Mouse (Mus musculus) embryonic facial prominence, embryonic 14.5 days (tissue): ENCODE measurements around the gene Tubb3. TPM values are rescaled to one million over a fixed set of nuclear protein-coding genes. Genes with fewer than 3 reads are reported as not detected.
A peak's percentile ranks its signal among the peaks of the same experiment; 100 is the strongest.

Source experiments
- ATAC-seq: fragments of 200-750 bp; cut with Nextera tagmentation; 2 replicates; pipeline ENCODE4 v1.8.0; 2017; ENCODE audit warnings: low read depth, moderate number of reproducible peaks, moderate TSS enrichment
- DNase-seq: peaks from one replicate; pipeline ENCODE4 v3.0.0-alpha.2; 2015; ENCODE audit warnings: low spot score
- H3K27ac ChIP-seq: fragments of 300-500 bp; sonication (generic); replicated peaks from 2 replicates; pipeline ENCODE4 v1.5.1; 2014; ENCODE audit warnings: low read depth, mild to moderate bottlenecking, low read length, moderate library complexity
- H3K27me3 ChIP-seq: fragments of 300-500 bp; sonication (generic); replicated peaks from 2 replicates; pipeline ENCODE4 v1.6.1; 2014; ENCODE audit warnings: low read length; ENCODE audit not compliant: control insufficient read depth, insufficient read depth
- H3K36me3 ChIP-seq: fragments of 300-500 bp; sonication (generic); 2 replicates; pipeline ENCODE4 v1.6.1; 2014; ENCODE audit warnings: low read length, mixed read lengths; ENCODE audit not compliant: control insufficient read depth, insufficient read depth
- H3K4me1 ChIP-seq: fragments of 300-500 bp; sonication (generic); 2 replicates; pipeline ENCODE4 v1.6.1; 2014; ENCODE audit warnings: antibody characterized with exemption, low read length; ENCODE audit not compliant: control insufficient read depth, insufficient read depth
- H3K4me2 ChIP-seq: fragments of 300-500 bp; sonication (generic); 2 replicates; pipeline ENCODE4 v1.6.1; 2014; ENCODE audit warnings: low read depth, mild to moderate bottlenecking, low read length, moderate library complexity, mixed read lengths
- H3K4me3 ChIP-seq: fragments of 300-500 bp; sonication (generic); 2 replicates; pipeline ENCODE4 v1.5.1; 2014; ENCODE audit warnings: low read depth, mild to moderate bottlenecking, low read length
- H3K9ac ChIP-seq: fragments of 300-500 bp; sonication (generic); 2 replicates; pipeline ENCODE4 v1.6.1; 2014; ENCODE audit warnings: low read depth, mild to moderate bottlenecking, low read length, moderate library complexity, mixed read lengths
- H3K9me3 ChIP-seq: fragments of 300-500 bp; sonication (generic); 2 replicates; pipeline ENCODE4 v1.6.1; 2016; ENCODE audit warnings: low read length; ENCODE audit not compliant: control insufficient read depth
- WGBS: fragments of 180-500 bp; shearing (Covaris S2); extraction: QIAGEN DNeasy Blood & Tissue Kit; methylation state at CpG from one replicate; pipeline ENCODE4 v1.1.7; 2014; 5-methylcytosine and 5-hydroxymethylcytosine counted together
- polyA plus RNA-seq: library from polyadenylated mRNA; unstranded; fragments of >200 nt; fragmentation: Nextera tagmentation; extraction: Ambion mirVana; gene quantifications from 2 replicates; pipeline ENCODE4 v1.2.1, GENCODE M21; 2014

Tubb3 gene
- 81.9 and 99.5 TPM in 2 replicates for polyA plus RNA-seq

DNA sequence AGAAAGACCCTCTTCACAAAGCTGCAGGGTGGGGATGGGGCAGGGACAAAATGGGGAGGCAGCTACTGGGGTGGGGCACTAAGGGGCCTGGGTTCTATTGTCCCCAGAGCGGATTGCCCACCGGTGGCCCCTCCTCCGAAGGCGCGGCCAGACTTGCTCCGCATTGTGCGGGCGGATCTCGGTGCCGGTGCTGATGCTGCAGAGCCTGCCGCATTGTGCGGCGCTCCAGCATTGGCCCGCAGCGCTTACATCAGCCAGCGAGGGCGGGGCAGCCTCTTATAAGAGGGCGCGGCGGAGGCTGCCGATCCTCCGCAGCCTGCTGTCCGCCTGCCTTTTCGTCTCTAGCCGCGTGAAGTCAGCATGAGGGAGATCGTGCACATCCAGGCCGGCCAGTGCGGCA is at the start of gene Tubb3:
TSS of gene Tubb3 (plus strand) at position 179 of the 400 bp plus-strand sequence.
- peak within 1 kb of the TSS; percentile 42 for H3K4me3 ChIP-seq
- H3K27ac ChIP-seq = peak within 1 kb of the TSS; percentile 48
- ATAC-seq (peak; percentile 86), DNase-seq (peak; percentile 92)
- H3K36me3 ChIP-seq = no peaks in the 10 kb centered on the region
- no peaks in the 10 kb centered on the region for H3K9me3 ChIP-seq
- peaks cover 51% of the 10 kb centered on the region for H3K27me3 ChIP-seq
- peak within 1 kb of the TSS; percentile 58 for H3K4me2 ChIP-seq
- H3K4me1 ChIP-seq = peaks cover 9% of the 10 kb centered on the region; the same call in 1 of the 2 replicates
- WGBS = 0% methylated on average over 18 of the region's 29 CpGs
- peak within 1 kb of the TSS; percentile 58 for H3K9ac ChIP-seq

DNA sequence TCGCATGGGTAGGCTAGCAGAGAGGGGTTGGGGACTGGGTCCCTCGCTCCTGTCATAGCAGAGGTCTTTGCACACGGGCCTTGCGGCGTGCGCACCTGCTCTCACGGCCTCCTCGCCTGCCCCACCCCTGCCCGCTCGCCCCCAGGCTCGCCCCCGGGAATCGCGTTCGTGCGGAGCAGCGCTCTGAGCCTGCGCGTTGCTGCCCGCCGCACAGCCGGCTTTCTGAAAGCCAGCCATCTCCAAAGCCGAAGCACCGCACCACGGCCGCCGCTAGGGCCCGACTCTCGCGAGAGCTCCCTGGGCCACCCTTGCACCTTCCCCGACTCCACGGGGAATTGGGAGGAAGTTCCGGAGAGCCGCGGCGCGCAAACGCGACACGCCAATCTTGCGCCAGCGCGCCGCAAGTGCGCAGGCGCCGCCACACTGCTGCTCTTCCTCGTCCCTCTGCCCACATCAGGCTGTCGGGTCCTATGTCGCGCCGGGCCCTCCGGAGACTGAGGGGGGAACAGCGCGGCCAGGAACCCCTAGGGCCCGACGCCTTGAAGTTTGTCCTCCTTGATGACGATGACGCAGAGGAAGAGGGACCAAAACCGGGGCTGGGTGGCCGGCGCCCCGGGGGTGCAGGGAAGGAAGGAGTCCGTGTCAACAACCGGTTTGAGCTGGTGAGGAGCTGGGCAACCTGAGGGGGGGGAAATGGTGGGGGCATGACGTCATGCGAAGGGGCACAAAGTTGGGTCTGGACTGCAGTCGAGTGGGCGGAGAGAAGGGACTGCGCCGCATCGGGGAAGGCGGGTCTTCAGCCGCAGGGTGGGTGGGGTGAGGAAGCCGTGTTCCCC is 37.6 kb upstream of the Tubb3 start, which contains the start of gene Tcf25:
TSS of gene Tcf25 (plus strand) at position 351 of the 836 bp plus-strand sequence.
- Histone ChIP-seq H3K4me2 (peak within 1 kb of the TSS; percentile 83), H3K4me3 (peak within 1 kb of the TSS; percentile 93), H3K27me3 (no peaks in the 10 kb centered on the region; the same call in 1 of the 2 replicates), H3K4me1 (peaks cover 11% of the 10 kb centered on the region), H3K9ac (peak within 1 kb of the TSS; percentile 97), H3K36me3 (0 out of 2 replicates have a peak, but pooled peaks cover 11% of the 10 kb centered on the region), H3K27ac (peak within 1 kb of the TSS; percentile 98), H3K9me3 (no peaks in the 10 kb centered on the region)
- ATAC-seq = peak; percentile 96
- under 1% methylated on average over 70 of the region's 75 CpGs for WGBS
- DNase-seq = peak; percentile 98

DNA sequence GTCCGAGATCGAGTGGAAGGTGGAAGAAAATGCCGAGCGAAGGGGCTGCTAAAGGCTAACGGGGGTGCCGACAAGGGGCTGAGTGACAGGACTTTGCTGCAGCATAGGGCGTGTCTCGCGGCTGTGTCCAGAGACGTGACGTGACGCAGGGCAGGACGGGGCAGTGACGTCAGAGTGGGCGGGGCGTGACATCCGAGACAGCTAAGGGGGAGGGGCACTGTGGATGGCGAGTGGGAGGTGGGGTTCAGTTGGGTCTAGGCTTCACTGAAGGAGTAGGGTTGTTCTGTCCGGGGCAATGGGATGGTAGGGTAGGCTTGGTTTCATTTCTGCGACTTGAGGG is 37.0 kb upstream of the Tubb3 start:
- ATAC-seq (peak; percentile 76), DNase-seq (peak; percentile 93)
- Histone ChIP-seq H3K27ac (peak overlapping the region; percentile 98), H3K4me2 (peak overlapping the region; percentile 83), H3K4me3 (peak overlapping the region; percentile 93), H3K27me3 (no peaks in the 10 kb centered on the region; the same call in 1 of the 2 replicates), H3K9me3 (no peaks in the 10 kb centered on the region), H3K4me1 (peaks cover 11% of the 10 kb centered on the region), H3K36me3 (0 out of 2 replicates have a peak, but pooled peaks cover 11% of the 10 kb centered on the region), H3K9ac (peak overlapping the region; percentile 97)
- WGBS = under 1% methylated on average over 20 of the region's 20 CpGs

DNA sequence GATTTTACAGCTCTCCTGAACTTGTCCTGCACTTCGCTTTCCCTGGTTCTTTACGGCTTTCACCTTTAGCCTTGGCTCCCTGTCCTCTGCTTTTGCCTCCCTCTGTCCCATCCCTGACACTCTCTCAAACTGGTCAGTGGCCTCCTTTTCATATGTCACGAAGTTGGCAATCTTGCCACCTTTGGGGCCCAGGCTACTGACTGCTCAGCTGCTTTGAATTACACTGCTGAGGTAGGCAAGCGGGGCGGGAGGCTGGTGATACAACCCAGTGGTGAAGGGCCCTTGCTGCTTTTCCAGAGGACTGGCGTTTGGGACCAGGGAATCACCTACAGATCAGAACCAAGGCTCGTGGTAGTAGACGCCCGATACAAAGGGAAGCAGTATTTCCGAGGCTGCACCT is 35.5 kb upstream of the Tubb3 start:
- DNase-seq (no peak), ATAC-seq (no peak)
- Histone ChIP-seq H3K4me1 (peaks cover 11% of the 10 kb centered on the region), H3K9me3 (no peaks in the 10 kb centered on the region), H3K4me2 (no peak overlapping the region), H3K36me3 (peaks cover 11% of the 10 kb centered on the region; the same call in 1 of the 2 replicates), H3K4me3 (no peak overlapping the region), H3K27ac (no peak overlapping the region), H3K27me3 (no peaks in the 10 kb centered on the region; the same call in 1 of the 2 replicates), H3K9ac (no peak overlapping the region)
- 89% methylated on average over 10 of the region's 10 CpGs for WGBS

DNA sequence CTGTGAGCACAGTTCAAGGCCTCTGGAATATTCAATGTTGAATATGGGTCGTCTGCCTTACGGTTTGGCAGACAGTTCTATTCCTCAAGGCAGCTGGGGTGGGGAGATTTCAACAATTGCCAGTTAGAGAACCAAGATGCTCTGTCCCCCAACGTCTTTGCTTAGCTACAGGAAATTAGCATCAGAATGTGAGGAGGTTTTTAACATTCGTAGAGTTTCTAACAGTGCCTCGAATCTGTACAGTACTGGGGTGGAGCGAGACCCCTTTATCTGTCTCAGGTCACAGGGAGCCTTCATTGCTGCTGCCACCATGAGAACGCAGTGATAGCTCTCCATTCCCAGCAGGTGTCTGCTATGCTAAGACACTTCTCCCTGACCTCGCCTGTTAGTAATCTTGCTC is 35.1 kb upstream of the Tubb3 start:
- H3K4me3 ChIP-seq = no peak overlapping the region
- peaks cover 11% of the 10 kb centered on the region for H3K4me1 ChIP-seq

DNA sequence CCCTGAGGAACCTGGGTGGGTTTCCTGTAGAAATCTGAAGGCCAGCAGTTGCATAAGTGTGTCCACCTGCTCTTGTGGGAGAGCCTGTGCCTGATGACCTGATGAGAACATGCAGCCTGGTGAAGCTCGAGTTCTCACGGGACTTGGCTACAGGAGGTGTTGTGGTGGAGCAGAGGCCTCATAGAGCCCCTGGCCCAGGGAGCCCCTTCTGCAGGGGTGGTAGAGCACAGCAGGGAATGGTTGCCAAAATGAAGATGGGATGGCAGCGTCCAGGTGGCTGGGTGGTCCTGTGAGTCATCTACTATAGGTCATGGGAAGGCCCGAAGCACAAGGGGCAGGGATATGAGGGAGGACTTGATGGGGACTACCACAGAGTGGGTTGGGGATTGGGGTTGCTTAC is 29.5 kb upstream of the Tubb3 start:
- Histone ChIP-seq H3K4me1 (no peaks in the 10 kb centered on the region), H3K27me3 (no peaks in the 10 kb centered on the region), H3K36me3 (peaks cover 67% of the 10 kb centered on the region), H3K4me2 (no peak overlapping the region), H3K27ac (no peak overlapping the region), H3K4me3 (no peak overlapping the region), H3K9me3 (no peaks in the 10 kb centered on the region), H3K9ac (no peak overlapping the region)
- DNase-seq (no peak), ATAC-seq (no peak)
- WGBS = 88% methylated on average over 4 of the region's 4 CpGs

More for the DNA sequence above, 35.1 kb upstream of the Tubb3 start:
- H3K9ac ChIP-seq = no peak overlapping the region
- no peak for ATAC-seq
- H3K27ac ChIP-seq = no peak overlapping the region
- H3K4me2 ChIP-seq = no peak overlapping the region
- H3K9me3 ChIP-seq = no peaks in the 10 kb centered on the region
- H3K36me3 ChIP-seq = peaks cover 15% of the 10 kb centered on the region; the same call in 1 of the 2 replicates
- H3K27me3 ChIP-seq = no peaks in the 10 kb centered on the region; the same call in 1 of the 2 replicates
- WGBS = 74% methylated on average over 8 of the region's 8 CpGs
- DNase-seq = no peak

DNA sequence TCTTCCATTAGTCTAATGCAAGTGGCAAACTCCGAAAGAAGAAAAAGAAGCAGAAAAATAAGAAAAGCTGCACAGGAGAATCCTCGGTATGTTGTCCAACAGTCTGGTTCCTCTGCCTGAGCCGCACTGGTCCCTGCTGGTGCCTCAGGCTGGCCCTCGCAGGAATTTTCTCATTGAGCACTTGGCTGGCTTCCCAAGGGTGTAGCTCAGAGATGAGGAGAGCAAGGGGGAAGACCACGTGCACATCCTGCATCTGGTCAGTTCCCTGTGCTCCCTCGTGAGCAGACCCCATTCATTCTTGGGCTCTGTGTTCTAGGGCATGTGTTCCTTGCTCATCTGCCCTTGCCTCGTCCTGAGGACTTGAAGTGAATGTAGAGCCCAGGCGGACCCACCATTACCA is 28.7 kb upstream of the Tubb3 start:
- Histone ChIP-seq H3K4me1 (no peaks in the 10 kb centered on the region), H3K36me3 (peaks cover 75% of the 10 kb centered on the region), H3K4me2 (no peak overlapping the region), H3K9me3 (no peaks in the 10 kb centered on the region), H3K27ac (no peak overlapping the region), H3K27me3 (no peaks in the 10 kb centered on the region), H3K9ac (no peak overlapping the region), H3K4me3 (no peak overlapping the region)
- 84% methylated on average over 8 of the region's 8 CpGs for WGBS
- ATAC-seq (no peak), DNase-seq (no peak)

DNA sequence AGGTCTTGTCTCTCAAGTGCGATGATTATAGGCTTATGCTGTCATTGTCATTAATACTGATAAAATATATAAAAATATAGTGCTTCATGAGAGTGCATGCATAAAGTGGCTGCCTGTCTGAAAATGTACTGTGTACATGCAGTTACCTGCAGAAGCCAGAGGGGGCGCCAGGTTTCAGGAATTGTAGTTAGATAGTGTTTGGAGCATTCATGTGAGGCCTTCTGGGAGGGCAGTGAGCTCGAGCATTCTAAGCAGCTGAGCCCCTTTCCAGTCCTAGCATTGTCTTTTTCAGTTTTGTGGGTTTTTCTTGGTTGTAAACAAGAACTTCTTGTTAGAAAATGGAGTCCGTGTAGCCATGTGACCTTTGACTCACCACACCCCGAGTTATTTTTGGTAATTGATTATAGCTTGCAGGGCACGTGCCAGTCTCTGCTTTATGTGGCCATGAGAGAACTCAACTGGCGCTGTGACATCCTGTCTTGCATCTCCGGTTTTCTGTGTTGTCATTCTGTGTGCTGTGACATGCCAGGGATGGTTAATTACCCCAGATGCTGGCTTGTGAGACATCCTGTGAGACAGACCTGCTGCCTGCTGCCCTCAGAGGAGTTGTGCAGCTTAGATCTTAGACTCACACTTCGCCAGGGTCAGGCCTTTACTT is 26.2 kb upstream of the Tubb3 start:
- WGBS = 64% methylated on average over 9 of the region's 9 CpGs
- Histone ChIP-seq H3K27me3 (no peaks in the 10 kb centered on the region), H3K9ac (no peak overlapping the region), H3K4me3 (no peak overlapping the region), H3K27ac (no peak overlapping the region), H3K36me3 (peaks cover 93% of the 10 kb centered on the region), H3K4me1 (no peaks in the 10 kb centered on the region), H3K4me2 (no peak overlapping the region), H3K9me3 (no peaks in the 10 kb centered on the region)
- ATAC-seq (no peak), DNase-seq (no peak)
